ENCODE assay signal across 1 mouse cellular context in genomic region chr3:106722028-106722945, GRCm38 (mm10).
TF ChIP-seq lines count a peak whose summit lies in the region.

No protein-coding gene starts in this region.

TF ChIP-seq in CH12.LX, 34 proteins besides CTCF, POLR2A, EP300 and RAD21 (continued from another document):
- TF ChIP-seq ZKSCAN1 (IDR thresholded peaks at IDR 0.05; ENCODE audit: borderline replicate concordance, low read depth, low read length) (no peak; the same call in 1 of the 2 replicates), ZC3H11A (IDR thresholded peaks at IDR 0.05; ENCODE audit: low read depth, low read length) (no peak), CHD2 (IDR thresholded peaks at IDR 0.05; ENCODE audit: low read length) (0 out of 2 replicates have a peak, but pooled peaks have one; percentile 65), SIN3A (IDR thresholded peaks at IDR 0.05; ENCODE audit: low read length) (peak; percentile 71), ZMIZ1 (IDR thresholded peaks at IDR 0.05; ENCODE audit: low read depth, low read length) (peak; percentile 45; the same call in 1 of the 2 replicates), POLR2AphosphoS2 (IDR thresholded peaks at IDR 0.05; ENCODE audit: low read depth, low read length) (no peak), IRF4 (IDR thresholded peaks at IDR 0.05; ENCODE audit: low read depth, low read length) (peak; percentile 75), KAT2A (IDR thresholded peaks at IDR 0.05; ENCODE audit: insufficient replicate concordance, low read length) (0 out of 2 replicates have a peak, but pooled peaks have one; percentile 46), HCFC1 (IDR thresholded peaks at IDR 0.05; ENCODE audit: low read depth, low read length) (no peak), ELF1 (IDR thresholded peaks at IDR 0.05; ENCODE audit: low read depth, low read length) (peak; percentile 60), MAFK (IDR thresholded peaks at IDR 0.05; ENCODE audit: insufficient replicate concordance, low read length) (0 out of 2 replicates have a peak, but pooled peaks have one; percentile 6), PAX5 (IDR thresholded peaks at IDR 0.05; ENCODE audit: low read length) (no peak), USF2 (conservative IDR thresholded peaks at IDR 0.05; ENCODE audit: low read depth, low read length) (no peak)
